Mouse (Mus musculus) mesoderm, embryonic 11.5 days (tissue): ENCODE measurements around the gene Pafah1b2.

Experiments used
- DNase-seq: peaks from one replicate; pipeline ENCODE4 v3.0.0-alpha.2; 2012; ENCODE audit warnings: low read depth, low spot score

Pafah1b2 gene

DNA sequence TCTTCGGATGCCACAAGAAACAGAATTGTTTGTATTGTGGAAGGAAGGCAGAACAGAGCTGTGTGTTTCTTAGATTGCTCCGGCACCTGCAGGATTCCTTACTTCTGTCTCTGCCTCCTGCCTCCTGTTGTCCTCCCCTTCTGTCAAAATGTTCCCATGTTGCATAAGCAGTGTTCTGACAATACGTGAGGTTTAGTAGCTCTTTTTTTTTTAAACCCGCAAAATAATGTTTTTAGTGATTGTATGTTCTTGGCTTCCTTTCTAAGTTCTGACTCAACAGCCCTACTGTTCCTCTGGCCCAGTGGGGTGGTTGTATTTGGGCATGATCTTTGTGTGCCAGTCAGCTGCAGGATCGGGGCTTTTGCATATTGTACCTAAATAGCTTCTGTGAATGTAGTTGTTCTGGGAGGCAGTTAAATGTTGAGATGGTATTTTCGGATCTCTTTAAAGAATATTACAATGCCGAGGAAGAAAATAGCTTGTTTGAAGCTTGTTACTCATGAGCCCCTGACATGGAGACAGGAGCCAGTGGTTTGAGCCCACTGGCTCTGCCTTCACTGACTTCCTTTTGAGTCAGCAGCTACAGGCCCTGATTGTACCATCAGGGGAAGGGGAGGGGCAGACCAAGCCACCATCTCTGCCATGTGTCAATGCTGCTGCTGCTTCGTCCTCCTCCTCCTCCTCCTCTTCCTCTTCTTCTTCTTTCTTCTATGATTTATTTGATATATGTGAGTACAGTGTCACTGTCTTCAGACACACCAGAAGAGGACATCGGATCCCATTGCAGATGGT, 13.8 kb upstream of the Pafah1b2 start:
- DNase-seq = no peak

DNA sequence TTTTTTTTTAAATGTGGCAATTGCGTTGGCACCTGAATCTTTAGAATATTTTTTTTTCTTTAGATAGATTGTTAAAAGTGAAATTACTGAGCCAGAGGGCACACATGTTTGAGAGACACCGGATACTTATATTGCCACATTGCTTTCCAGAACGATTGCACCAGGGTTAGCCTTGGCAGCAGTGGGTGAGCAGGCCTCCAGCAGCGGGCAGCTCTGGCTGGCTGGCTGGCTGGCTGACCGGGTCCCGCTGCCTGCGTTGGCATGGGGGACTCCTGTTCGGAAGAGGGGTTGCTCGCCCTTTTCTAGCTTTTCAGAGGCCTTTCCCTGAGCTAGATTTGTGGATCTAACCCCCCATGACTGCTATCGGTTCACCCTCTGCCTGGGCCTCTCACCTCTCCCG, 11.1 kb upstream of the Pafah1b2 start:
- no peak for DNase-seq

DNA sequence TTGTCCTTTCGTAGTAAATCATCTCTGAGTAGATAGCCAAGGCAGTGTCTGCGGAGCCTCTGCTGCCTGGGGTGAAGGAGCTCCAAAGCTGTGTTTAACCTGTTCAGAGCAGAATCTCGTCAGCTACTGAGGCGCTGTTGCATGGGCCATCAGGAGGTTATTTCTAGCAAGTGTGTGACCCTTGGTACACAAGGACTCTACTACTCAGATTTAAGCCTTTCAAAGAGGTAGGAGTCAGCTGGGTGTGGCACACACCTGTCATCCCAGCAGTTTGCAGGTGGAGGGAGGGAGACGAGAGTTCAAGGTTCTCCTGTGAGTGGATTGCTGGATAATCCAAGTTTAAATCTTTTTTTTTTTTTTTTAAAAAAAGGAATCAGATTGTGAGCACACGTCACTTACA, 7.5 kb upstream of the Pafah1b2 start:
- no peak for DNase-seq

DNA sequence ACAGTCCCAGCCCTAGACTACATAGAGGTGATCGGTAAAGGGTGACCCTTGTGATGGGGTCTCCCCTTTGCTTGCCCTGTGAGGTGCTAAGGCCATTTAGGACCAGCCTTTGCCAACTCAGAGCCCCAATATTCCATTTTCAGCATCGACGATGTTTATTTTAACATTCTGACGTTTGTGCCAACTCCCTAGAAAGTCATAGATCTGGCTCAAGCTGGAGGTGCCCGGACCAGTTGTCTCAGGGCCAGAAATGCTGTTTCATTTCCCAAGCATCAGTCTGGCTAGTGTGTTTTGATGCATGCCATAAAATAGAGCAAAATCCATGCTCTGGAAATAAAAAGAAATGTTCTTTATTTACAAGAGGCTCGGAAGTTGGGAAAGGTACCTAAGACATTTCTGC, 5.8 kb upstream of the Pafah1b2 start:
- DNase-seq = no peak

DNA sequence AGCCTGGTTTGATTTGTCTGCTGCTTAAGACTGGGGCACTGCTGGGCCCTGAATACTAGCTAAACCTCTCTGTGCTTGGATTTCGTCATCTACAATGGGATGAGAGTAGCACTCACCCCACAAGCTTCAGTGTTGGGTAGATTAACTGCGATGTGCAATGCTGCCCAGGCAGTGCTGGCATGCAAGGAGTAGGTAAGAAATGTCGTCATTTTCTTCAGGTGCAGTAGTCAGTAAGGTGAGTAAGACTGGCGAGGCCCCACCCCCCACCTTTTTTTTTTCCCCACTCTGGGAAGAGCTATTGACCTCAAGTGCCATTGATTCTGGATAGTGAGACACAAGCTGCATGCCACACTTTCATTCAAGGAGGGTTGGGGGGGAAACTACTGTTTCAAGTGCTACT, 3.9 kb upstream of the Pafah1b2 start:
- DNase-seq = no peak

DNA sequence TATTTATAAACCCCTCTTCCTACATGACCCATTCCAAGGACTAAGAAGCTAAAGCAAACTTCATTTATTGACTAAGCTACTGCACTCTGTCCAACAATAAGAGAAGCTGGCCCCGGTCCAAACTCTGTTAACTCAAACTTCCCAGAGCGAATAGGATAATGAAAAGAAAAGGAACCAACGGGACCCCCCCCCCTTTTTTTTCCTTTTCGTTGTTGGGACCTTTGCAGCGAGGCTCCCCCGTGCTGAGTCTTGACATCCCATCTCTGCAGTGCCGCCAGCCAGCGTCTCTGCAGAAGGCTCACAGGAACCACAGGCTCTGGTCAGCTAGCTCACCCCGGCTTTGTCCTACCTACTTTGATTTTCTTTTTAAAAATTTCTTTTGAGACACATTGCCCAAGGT, 3.3 kb upstream of the Pafah1b2 start:
- DNase-seq = no peak

DNA sequence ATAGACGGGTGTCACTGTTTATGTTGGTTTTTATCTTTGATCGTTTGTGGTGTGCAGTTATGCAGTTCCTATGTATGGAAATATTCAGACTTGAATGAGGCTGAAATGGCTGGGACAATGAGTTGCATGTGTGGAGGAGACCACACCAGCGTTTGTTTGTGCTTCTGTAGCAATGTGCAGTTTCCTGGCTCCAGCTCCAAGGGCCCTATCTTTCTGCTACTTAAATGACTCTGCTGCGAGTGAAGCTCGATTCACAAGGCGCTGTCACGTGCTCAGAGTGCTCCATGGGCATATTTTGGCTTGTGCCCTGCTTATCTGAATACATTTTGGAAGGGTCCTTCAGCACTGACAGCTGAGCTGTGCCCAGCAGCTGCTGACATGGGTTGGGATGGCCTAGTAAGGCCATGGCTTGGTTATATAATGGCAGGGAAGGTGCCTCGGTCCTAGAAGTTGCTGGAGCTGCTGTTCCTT, 2.6 kb upstream of the Pafah1b2 start:
- no peak for DNase-seq

DNA sequence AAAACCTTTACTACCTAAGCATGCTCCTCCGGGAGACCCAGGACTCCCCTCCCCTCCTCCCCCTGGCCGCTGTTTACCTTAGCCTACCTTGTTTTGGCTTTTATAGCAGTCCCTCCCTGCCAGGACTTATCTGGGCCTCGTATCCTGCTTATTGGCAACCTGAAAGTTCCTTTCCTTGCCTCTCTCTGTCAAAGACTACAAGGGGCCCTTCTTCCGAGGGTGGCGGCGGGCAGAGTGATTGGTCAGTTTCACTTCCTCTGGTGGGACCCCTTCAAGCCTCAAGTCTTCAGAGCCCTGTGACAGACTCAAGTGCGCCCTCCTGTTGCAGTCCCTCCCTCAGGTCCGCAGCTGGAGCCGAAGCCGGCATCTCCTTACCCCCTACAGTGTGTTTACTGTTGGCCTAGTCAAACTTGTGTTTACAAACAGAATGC, 1.8 kb upstream of the Pafah1b2 start:
- DNase-seq = peak; percentile 52

DNA sequence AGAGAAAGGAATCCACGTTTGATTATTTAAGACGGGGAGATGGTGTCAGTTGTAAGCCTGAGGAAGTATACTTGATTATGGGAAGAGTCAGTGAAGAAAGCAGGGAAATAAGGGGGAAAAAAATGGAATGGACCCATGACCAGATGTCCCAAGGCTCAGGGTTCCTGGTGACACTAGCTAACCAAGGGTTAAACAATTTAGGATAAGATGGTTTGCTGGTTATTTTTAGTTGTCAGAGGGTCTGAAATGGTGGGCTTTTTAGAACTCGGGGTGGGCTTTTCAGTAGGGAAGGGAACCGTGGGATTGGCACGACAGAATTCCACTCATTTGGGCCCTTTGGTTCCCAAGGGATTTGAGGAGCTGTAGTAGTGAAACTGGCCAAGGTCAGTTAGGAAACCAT, 1.1 kb upstream of the Pafah1b2 start:
- no peak for DNase-seq

DNA sequence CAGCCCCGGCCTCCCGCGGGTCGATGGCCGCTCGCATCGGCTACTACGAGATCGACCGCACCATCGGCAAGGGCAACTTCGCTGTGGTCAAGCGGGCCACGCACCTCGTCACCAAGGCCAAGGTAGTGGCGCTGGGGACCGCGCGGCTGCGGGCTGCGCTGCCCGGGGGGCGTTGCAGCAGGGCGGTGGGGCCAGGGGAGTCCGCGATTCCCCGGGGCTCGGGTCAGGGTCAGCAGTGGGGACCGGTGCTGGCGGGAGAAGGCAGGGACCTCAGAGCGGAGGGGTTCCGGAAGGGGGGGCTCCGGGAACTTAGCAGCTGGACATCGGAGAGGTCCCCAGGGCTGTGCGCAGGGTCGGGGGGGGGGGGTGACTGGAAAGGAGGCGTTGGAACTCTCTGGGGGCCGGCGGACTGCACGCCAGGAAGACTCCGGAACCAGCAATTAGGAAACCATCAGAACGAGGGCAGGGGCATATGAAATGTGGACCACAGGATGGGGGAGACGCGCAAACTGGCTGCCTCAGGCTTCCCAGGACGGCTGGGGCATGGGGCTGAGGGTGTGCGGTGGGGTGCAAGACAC, 608 bp upstream of the Pafah1b2 start:
- peak; percentile 47 for DNase-seq

DNA sequence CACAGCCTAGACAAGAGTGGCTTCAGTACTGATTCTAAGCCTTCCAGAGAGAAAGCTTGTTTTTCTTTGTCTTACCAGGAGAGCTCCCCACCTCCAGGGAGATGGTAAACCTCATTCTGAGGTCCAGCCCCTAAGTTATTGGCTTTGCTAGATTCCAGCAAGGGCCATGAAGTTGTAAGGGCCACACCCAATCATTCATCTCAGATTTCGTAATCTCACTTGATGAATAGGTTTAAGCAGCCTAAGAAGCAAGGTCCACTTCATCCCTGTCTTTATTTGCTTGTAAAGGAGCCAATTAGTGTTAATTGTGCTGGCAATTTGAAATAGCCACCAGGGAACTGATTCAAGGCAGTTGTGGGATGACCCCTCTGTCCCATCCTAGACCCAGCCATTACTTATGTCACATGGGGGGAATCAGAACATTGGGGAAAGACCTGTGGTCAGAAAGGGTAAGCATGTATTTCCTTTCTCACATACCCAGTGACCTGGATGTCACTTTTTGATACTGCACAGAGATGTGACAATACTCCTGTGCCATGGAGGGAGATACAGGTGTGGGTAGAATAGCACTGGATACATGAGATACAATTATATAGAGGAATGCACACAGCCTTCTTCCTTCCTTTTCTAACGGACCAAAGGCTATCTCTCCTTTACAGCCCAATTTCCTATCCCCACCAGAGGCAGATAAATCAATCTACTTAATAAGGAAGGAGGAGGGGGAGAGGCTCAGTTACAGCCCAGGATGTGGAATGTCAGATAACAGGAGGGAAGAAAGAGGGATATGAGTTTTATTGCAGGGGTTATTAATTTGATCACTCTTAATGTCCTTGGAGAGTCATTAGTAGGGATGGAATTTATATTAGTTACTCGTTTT, 1.2 kb downstream of the Pafah1b2 start:
- DNase-seq = peak; percentile 24

DNA sequence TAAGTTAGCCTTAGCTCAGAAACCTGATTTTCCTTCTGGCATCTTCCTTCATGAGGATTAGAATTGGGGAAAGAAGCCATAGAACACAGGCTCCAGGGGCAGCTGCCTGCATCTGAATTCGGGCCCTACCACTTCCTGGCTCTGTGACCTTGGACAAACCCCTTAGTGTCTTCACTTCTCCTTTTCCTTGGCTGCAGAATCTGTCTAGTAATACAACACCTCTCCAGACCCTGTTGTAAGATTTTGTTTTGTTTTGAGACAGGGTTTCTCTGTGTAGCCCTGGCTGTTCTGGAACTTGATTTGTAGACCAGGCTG, 2.9 kb downstream of the Pafah1b2 start:
- no peak for DNase-seq

DNA sequence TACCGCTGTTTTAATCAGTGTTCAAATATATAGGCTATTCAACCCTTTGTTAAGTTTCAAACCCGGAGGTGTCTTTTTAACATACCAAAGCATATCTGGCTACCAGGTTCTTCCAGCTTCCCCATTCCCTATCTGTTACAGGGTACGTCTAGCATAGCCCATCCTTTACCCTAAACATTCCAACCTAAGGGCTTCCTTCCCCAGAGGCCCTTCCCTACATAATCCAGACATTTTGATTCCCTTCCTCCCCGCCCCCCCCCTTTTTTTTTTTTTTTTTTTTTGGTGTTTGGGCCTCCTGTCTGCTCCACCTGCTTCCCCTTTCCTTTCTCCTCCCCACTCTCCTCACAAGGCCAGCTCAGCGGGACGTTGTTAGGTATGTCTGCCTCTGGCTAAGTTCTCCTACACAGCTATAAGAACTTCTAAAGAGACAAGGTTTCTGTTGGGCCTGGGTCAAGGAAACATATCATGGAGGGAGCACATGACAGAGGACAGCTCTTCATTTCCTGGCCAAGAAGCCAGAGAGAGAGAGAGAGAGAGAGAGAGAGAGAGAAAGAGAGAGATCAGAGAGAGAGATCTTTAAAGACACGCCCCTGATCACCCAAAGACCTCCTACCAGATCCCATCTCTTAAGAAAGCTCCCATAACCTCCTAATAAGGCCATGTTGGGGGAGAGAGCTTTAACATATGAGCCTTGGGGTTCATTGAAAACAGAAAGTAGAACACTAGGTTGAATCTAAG, 3.4 kb downstream of the Pafah1b2 start:
- DNase-seq = no peak

DNA sequence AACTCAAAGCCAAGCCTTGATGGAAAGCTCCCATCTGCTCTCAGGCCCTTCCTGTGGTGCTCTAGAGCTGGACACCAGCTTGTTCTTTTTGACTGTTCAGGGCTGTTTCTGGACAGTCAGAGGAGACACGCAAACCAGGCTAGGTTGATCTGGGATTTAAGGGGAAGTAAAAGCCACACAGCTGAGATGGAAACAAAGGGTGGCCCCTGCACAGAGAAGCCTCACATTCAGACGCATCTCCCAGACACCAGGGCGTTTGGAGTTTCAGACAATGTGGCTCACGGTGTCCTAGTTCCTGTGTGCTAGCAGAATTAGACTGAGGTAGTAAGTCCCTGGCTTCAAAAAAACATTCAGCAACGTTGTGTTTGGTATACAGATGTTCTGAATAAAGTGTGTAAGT, 6.3 kb downstream of the Pafah1b2 start:
- no peak for DNase-seq

DNA sequence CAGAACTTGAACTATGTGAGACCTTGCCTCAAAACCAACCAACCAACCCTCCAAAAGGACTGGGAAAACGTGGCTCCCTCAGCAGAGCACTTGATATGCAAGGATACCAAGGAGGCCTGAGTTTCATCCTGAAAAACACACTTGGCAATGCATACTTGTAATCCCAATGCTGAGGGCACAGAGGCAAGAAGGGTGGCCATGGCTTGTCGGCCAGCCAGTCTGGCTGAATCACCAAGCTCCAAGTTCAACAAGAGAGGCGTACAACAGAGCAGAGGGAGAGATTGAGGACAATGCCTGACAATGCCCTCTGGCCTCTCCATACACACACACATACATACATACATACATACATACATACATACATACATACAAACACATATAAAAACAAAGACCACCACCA, 8.0 kb downstream of the Pafah1b2 start:
- DNase-seq = no peak

DNA sequence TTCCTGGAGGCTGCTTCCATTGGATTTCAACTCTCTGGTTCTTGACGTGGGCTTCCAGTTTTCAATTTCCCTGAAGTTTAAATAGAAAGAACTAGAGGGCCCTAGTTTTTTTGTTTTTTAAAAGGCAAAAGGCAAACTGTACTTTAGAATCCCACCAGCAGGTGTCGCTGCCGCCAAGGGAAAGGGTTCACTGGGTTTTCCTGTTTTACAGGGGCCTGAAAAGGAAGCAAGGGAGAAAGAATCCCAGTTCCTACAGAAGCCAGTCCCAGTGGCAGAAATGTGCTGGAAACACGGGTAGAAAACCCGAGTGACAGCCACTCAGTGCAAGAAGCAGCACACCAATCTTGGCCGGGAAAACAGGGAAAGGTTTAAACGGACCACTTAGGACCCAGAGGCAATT, 8.8 kb downstream of the Pafah1b2 start:
- peak; percentile 78 for DNase-seq

DNA sequence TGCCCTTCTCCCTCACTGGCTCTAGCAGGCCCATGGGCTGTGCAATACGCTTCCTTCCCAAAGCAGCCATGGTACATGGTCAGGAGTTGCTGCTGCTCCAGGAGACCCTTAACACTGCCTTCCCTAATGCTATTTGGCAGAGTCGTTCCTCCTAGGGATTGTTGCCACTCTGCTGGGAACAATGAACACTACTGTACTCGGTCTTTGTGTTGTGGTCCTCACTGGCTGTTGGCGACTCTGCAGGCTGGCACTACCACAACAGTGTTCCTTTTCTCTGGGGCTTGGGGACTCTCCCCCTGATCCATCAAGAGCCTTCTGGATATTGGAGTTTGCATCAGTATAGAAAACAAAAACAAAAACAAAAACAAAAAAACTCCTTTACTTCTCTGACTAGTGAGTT, 13.5 kb downstream of the Pafah1b2 start:
- DNase-seq = no peak

DNA sequence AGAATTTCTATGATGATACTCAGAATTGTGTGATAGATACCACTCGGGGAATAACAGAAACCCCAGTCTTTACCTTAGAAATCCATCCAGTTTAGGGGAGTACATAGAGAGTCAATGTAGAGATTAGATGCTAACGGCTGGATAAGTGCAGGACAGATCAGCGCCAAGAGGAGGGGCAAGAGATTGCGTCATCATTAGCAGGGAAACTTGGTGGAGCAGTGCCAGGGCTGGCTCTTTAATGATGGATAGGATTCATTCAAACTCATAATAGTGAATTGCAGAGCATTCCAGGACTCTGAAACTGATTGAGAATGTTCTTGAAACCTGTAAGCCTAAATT, 27.3 kb downstream of the Pafah1b2 start:
- peak; percentile 50 for DNase-seq

DNA sequence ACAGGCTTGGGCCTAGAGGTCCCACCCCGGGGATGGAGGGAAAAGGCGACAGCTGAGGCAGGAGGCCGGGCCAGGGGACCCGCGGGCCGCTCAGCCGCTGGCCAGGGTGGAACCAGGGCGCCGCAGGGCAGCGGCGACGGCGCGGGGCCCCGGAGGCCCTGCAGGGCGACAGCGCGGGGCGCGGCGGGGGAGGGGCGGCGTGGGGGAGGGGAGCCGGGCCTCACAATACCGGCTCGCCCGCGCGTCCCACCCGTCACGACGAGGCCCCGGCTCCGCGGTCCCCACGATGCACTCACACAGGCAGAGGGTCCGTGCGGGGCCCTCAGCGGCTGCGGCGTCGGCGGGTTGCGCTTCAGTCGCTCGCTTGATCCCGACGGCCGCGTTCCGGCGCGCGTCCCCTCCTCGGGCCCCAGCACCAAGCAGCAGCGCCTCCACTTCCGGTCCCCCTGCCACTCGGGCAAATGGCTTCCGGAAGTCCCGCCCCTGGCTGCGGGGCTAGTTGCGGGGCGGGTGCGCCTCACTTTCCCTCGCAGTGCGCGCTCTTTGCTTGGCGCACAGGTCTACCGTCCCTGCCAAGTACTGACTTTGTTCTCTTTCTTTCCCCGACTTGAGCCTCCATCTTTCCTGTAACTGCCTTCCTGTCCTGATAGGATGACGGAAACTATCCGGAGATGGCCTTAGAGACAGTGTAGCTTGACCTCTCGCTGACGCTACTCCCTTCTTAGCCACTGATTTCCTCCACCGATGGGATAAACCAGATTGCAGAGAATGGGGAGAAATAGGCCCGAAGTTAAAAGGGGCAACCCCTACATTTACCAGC, 27.9 kb downstream of the Pafah1b2 start:
- DNase-seq = peak; percentile 92

DNA sequence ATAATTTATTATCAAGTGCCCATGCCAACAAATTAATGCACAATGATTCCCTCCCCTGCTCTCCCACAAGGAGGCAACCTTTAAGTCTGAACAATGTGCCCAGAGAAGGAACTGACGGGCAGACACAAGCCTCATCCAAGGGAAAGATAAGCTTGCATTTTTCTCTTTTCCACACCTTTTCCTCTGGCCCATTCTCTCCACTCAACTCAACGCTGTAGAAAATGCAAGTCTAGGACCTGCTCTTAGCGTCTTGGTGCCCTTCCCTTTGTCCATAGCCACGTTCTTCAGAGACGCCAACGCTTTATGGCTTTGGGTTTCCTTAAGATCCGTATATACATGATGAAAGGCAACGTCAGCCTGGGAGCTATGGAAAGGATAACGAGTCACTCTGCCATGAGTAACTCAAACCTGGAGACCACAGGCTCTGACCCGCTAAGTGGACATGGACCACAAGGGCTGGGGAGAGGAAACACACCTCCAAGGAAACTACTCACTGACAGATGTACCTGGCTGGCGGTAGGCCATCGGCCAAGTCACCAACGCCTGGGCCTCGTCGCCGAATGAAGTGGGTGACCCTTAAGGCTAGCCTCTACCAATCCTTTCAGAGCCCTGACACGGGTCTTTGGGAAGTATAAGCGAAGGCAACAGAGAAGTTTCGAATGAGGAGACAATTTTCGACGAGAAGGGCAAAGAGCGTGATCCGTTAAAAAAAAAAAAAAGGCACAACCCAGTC, 28.6 kb downstream of the Pafah1b2 start:
- DNase-seq = peak; percentile 19
